8 mouse cellular contexts compared by ENCODE assay signal in genomic region chr19:23972881-23973649, GRCm38 (mm10). TPM values are rescaled to one million over a fixed set of nuclear protein-coding genes. Genes with fewer than 3 reads are reported as not detected.
DNase-seq lines count a peak whose midpoint lies in the region; ATAC-seq and TF ChIP-seq lines count a peak whose summit lies in the region.

No protein-coding gene starts in this region.

- no peak overlapping the region for H3K9ac ChIP-seq in liver, adult 2 months (ENCODE audit: low read depth, low read length)
- no peak overlapping the region for H3K9ac ChIP-seq in liver, embryonic 11.5 days (ENCODE audit: low read depth, low read length)
- no peak overlapping the region for H3K9ac ChIP-seq in embryonic facial prominence, embryonic 13.5 days
- H3K9ac ChIP-seq in heart, embryonic 14.5 days (ENCODE audit: low read length): peak overlapping the region; percentile 62; the same call in 1 of the 2 replicates
- no peak overlapping the region for H3K9ac ChIP-seq in limb, embryonic 14.5 days (ENCODE audit: low read depth, low read length, severe bottlenecking)
- no peak overlapping the region for H3K9ac ChIP-seq in stomach, postnatal 0 days (ENCODE audit: low read length)

- no peaks in the 10 kb centered on the region for H3K79me2 ChIP-seq in liver, adult 2 months (ENCODE audit: control insufficient read depth, insufficient read depth, low read length)

- DNase-seq in liver, adult 2 months (ENCODE audit: extremely low read depth, low read depth, low spot score): peak; percentile 5
- no peak for DNase-seq in liver, embryonic 11.5 days (ENCODE audit: low spot score)
- peak; percentile 71 for DNase-seq in limb, embryonic 14.5 days (ENCODE audit: low spot score)
- no peak for DNase-seq in stomach, postnatal 0 days (ENCODE audit: low spot score)
- no peak for DNase-seq in layer of hippocampus, postnatal 14 days (ENCODE audit: low spot score in 2 of 2)

- no peak for TF ChIP-seq EP300 in stomach, postnatal 0 days (optimal IDR thresholded peaks at IDR 0.05)

- no peak overlapping the region for H3K4me3 ChIP-seq in liver, adult 2 months (ENCODE audit: insufficient read depth, low read depth, low read length)
- no peak overlapping the region for H3K4me3 ChIP-seq in liver, embryonic 11.5 days (ENCODE audit: low read depth, low read length)
- H3K4me3 ChIP-seq in embryonic facial prominence, embryonic 13.5 days: no peak overlapping the region
- H3K4me3 ChIP-seq in heart, embryonic 14.5 days (ENCODE audit: control insufficient read depth in 1 of 2, insufficient read depth in 1 of 2, low read depth in 1 of 2, low read length in 2 of 2): no peak overlapping the region
- H3K4me3 ChIP-seq in limb, embryonic 14.5 days (replicated peaks; ENCODE audit: low read length): no peak overlapping the region
- H3K4me3 ChIP-seq in stomach, postnatal 0 days (ENCODE audit: low read depth, low read length): no peak overlapping the region

- no peak for TF ChIP-seq CTCF in liver, adult 2 months (IDR thresholded peaks at IDR 0.05; ENCODE audit: low read depth, low read length)
- TF ChIP-seq CTCF in stomach, postnatal 0 days (IDR thresholded peaks at IDR 0.05; ENCODE audit: low read depth): peak; percentile 36

- no peak overlapping the region for H3K4me2 ChIP-seq in liver, embryonic 11.5 days
- H3K4me2 ChIP-seq in embryonic facial prominence, embryonic 13.5 days: no peak overlapping the region
- H3K4me2 ChIP-seq in heart, embryonic 14.5 days (ENCODE audit: low read length): no peak overlapping the region
- no peak overlapping the region for H3K4me2 ChIP-seq in limb, embryonic 14.5 days (replicated peaks; ENCODE audit: low read depth, low read length, severe bottlenecking)
- H3K4me2 ChIP-seq in stomach, postnatal 0 days (replicated peaks; ENCODE audit: low read depth): no peak overlapping the region

- 72% methylated on average over 16 of the region's 16 CpGs for WGBS in liver, adult 2 months
- 69% methylated on average over 16 of the region's 16 CpGs for WGBS in liver, embryonic 11.5 days
- 62% methylated on average over 16 of the region's 16 CpGs for WGBS in embryonic facial prominence, embryonic 13.5 days
- 32% methylated on average over 16 of the region's 16 CpGs for WGBS in heart, embryonic 14.5 days
- WGBS in limb, embryonic 14.5 days: 62% methylated on average over 15 of the region's 16 CpGs
- 62% methylated on average over 16 of the region's 16 CpGs for WGBS in stomach, postnatal 0 days

- no peak overlapping the region for H3K27ac ChIP-seq in liver, adult 2 months (replicated peaks; ENCODE audit: insufficient read depth, low read depth, low read length)
- no peak overlapping the region for H3K27ac ChIP-seq in liver, embryonic 11.5 days (ENCODE audit: low read depth, low read length)
- peak overlapping the region; percentile 53 for H3K27ac ChIP-seq in embryonic facial prominence, embryonic 13.5 days
- peak overlapping the region; percentile 93 to 98 for H3K27ac ChIP-seq in heart, embryonic 14.5 days (replicated peaks in 1 of 2; ENCODE audit: control insufficient read depth in 1 of 2, insufficient read depth in 1 of 2, low read depth in 2 of 2, low read length in 2 of 2)
- H3K27ac ChIP-seq in limb, embryonic 14.5 days (replicated peaks; ENCODE audit: low read depth, low read length): 0 out of 2 replicates have a peak overlapping the region, but pooled peaks have one; percentile 3
- peak overlapping the region; percentile 50 for H3K27ac ChIP-seq in stomach, postnatal 0 days (replicated peaks)

- H3K27me3 ChIP-seq in liver, adult 2 months (ENCODE audit: control insufficient read depth, insufficient read depth, low read length): no peaks in the 10 kb centered on the region
- H3K27me3 ChIP-seq in liver, embryonic 11.5 days (replicated peaks; ENCODE audit: control insufficient read depth, insufficient read depth, low read length): no peaks in the 10 kb centered on the region
- no peaks in the 10 kb centered on the region for H3K27me3 ChIP-seq in embryonic facial prominence, embryonic 13.5 days
- H3K27me3 ChIP-seq in heart, embryonic 14.5 days (ENCODE audit: control insufficient read depth, insufficient read depth, low read length): no peaks in the 10 kb centered on the region
- no peaks in the 10 kb centered on the region for H3K27me3 ChIP-seq in limb, embryonic 14.5 days (ENCODE audit: control insufficient read depth, insufficient read depth, low read length)
- H3K27me3 ChIP-seq in stomach, postnatal 0 days (ENCODE audit: control insufficient read depth, insufficient read depth, low read length): no peaks in the 10 kb centered on the region

- no peaks in the 10 kb centered on the region for H3K9me3 ChIP-seq in liver, embryonic 11.5 days (ENCODE audit: control insufficient read depth, low read length)
- H3K9me3 ChIP-seq in embryonic facial prominence, embryonic 13.5 days: no peaks in the 10 kb centered on the region
- H3K9me3 ChIP-seq in heart, embryonic 14.5 days (ENCODE audit: control insufficient read depth, low read length): no peaks in the 10 kb centered on the region
- H3K9me3 ChIP-seq in limb, embryonic 14.5 days (ENCODE audit: control insufficient read depth, low read length): no peaks in the 10 kb centered on the region
- H3K9me3 ChIP-seq in stomach, postnatal 0 days (ENCODE audit: control insufficient read depth, low read length): no peaks in the 10 kb centered on the region

- no peak for TF ChIP-seq POLR2A in liver, adult 2 months (IDR thresholded peaks at IDR 0.05; ENCODE audit: extremely low read depth, insufficient read depth, low read length)
- TF ChIP-seq POLR2A in limb, embryonic 14.5 days (IDR thresholded peaks at IDR 0.05; ENCODE audit: borderline replicate concordance, extremely low read depth, insufficient read depth, insufficient read length): no peak

- no peaks in the 10 kb centered on the region for H3K4me1 ChIP-seq in liver, adult 2 months (ENCODE audit: control insufficient read depth, insufficient read depth, low read length)
- no peaks in the 10 kb centered on the region for H3K4me1 ChIP-seq in liver, embryonic 11.5 days (replicated peaks; ENCODE audit: control insufficient read depth, insufficient read depth, low read length)
- peaks cover 13% of the 10 kb centered on the region for H3K4me1 ChIP-seq in embryonic facial prominence, embryonic 13.5 days
- H3K4me1 ChIP-seq in heart, embryonic 14.5 days (ENCODE audit: control insufficient read depth in 2 of 2, insufficient read depth in 2 of 2, low read length in 2 of 2): peaks cover 39 to 48% of the 10 kb centered on the region in 2 experiments
- H3K4me1 ChIP-seq in limb, embryonic 14.5 days (ENCODE audit: control insufficient read depth, insufficient read depth, low read length): peaks cover 12% of the 10 kb centered on the region; the same call in 1 of the 2 replicates
- H3K4me1 ChIP-seq in stomach, postnatal 0 days (replicated peaks; ENCODE audit: control insufficient read depth, insufficient read depth): no peaks in the 10 kb centered on the region; the same call in none of the 2 replicates

- ATAC-seq in liver, embryonic 11.5 days (replicated peaks; ENCODE audit: low FRiP score): no peak
- ATAC-seq in embryonic facial prominence, embryonic 13.5 days (ENCODE audit: insufficient number of reproducible peaks, insufficient read depth, low FRiP score, low TSS enrichment, low read depth): peak; percentile 58; the same call in 1 of the 2 replicates
- peak; percentile 65 for ATAC-seq in heart, embryonic 14.5 days (ENCODE audit: insufficient number of reproducible peaks, insufficient read depth, low FRiP score, low read depth)
- ATAC-seq in limb, embryonic 14.5 days (ENCODE audit: low FRiP score, low read depth): peak; percentile 72
- peak; percentile 74; the same call in 1 of the 2 replicates for ATAC-seq in stomach, postnatal 0 days (ENCODE audit: low FRiP score, low TSS enrichment)
- ATAC-seq in megakaryocyte-erythroid progenitor cell, adult 5-6 weeks (replicated peaks; ENCODE audit: low FRiP score, low TSS enrichment, poor library complexity, severe bottlenecking): no peak

- no peaks in the 10 kb centered on the region for H3K36me3 ChIP-seq in liver, adult 2 months (ENCODE audit: control insufficient read depth, insufficient read depth, low read length)
- no peaks in the 10 kb centered on the region for H3K36me3 ChIP-seq in liver, embryonic 11.5 days (ENCODE audit: control insufficient read depth, insufficient read depth, low read length)
- no peaks in the 10 kb centered on the region for H3K36me3 ChIP-seq in embryonic facial prominence, embryonic 13.5 days
- H3K36me3 ChIP-seq in heart, embryonic 14.5 days (ENCODE audit: control insufficient read depth, insufficient read depth, low read length): peaks cover 44% of the 10 kb centered on the region
- no peaks in the 10 kb centered on the region for H3K36me3 ChIP-seq in limb, embryonic 14.5 days (ENCODE audit: control insufficient read depth, insufficient read depth, low read length)
- no peaks in the 10 kb centered on the region for H3K36me3 ChIP-seq in stomach, postnatal 0 days (ENCODE audit: control insufficient read depth, insufficient read depth, low read length)

RNA-seq across cellular contexts. Expression of gene Fam189a2, which starts 57.8 kb away (rescaled TPM):
- total RNA-seq in liver, adult 2 months (2014; rRNA removed): 0.67 and 0.74 TPM in 2 replicates
- polyA plus RNA-seq in liver, adult 2 months (2012; rRNA removed): 0.73 and 0.77 TPM in 2 replicates
- polyA plus RNA-seq in liver, embryonic 11.5 days (2014; fragmentation: Nextera tagmentation; extraction: Ambion mirVana): 0.13 and 0.19 TPM in 2 replicates
- 0.47 and 0.48 TPM in 2 replicates for polyA plus RNA-seq in embryonic facial prominence, embryonic 13.5 days (2015; fragmentation: Nextera tagmentation; extraction: Ambion mirVana)
- 12.6 and 17.8 TPM in 2 replicates for polyA plus RNA-seq in heart, embryonic 14.5 days (2014; fragmentation: Nextera tagmentation; extraction: Ambion mirVana)
- 4.5 and 5.0 TPM in 2 replicates for polyA plus RNA-seq in limb, embryonic 14.5 days (2012; rRNA removed)
- polyA plus RNA-seq in limb, embryonic 14.5 days (2014; fragmentation: Nextera tagmentation; extraction: Ambion mirVana): 0.94 and 1.0 TPM in 2 replicates
- 0.75 and 1.9 TPM in 2 replicates for polyA plus RNA-seq in stomach, postnatal 0 days (2015; fragmentation: Nextera tagmentation; extraction: Ambion mirVana)
- total RNA-seq in layer of hippocampus, postnatal 14 days (2021): 10 to 100 TPM; 10.9 to 12.4 TPM
- total RNA-seq in megakaryocyte-erythroid progenitor cell, adult 5-6 weeks (2014; fragmentation: Nextera tagmentation): not detected in 2 replicates
- not detected in 2 replicates for total RNA-seq in megakaryocyte-erythroid progenitor cell, adult 5-6 weeks (2017)

Comparison
In these comparisons a context has a peak if more than half of its experiments do, and no peak if none do; other contexts are left out.
1. DNase-seq: peak in liver, adult 2 months (single experiment) and limb, embryonic 14.5 days (single experiment); none in liver, embryonic 11.5 days (single experiment), stomach, postnatal 0 days (single experiment) and layer of hippocampus, postnatal 14 days (0 of 2).
2. H3K27ac ChIP-seq: peak in embryonic facial prominence, embryonic 13.5 days (single experiment), heart, embryonic 14.5 days (2 of 2), limb, embryonic 14.5 days (single experiment) and stomach, postnatal 0 days (single experiment); none in liver, adult 2 months (single experiment) and liver, embryonic 11.5 days (single experiment).
3. ATAC-seq: peak in embryonic facial prominence, embryonic 13.5 days (single experiment), heart, embryonic 14.5 days (single experiment), limb, embryonic 14.5 days (single experiment) and stomach, postnatal 0 days (single experiment); none in liver, embryonic 11.5 days (single experiment) and megakaryocyte-erythroid progenitor cell, adult 5-6 weeks (single experiment).